Mouse (Mus musculus): Measurements from ENCODE around the gene Ece1. TPM values are rescaled to one million over a fixed set of nuclear protein-coding genes. Genes with fewer than 3 reads are reported as not detected.

Ece1 gene
- polyA plus RNA-seq, 1 experiment from 2014 or later: 77.4 TPM

- peaks cover 4% of the 10 kb centered on the region for H3K27me3 ChIP-seq (replicated peaks)
- no peaks in the 10 kb centered on the region for H3K36me3 ChIP-seq
- H3K9me3 ChIP-seq: no peaks in the 10 kb centered on the region
- peaks cover 23% of the 10 kb centered on the region for H3K4me1 ChIP-seq
- H3K4me3 ChIP-seq: no peak overlapping the region
- H3K27ac ChIP-seq (replicated peaks): no peak overlapping the region
- WGBS: 30% methylated on average over 7 of the region's 7 CpGs
- no peak for ATAC-seq (ENCODE audit: extremely low read depth, insufficient number of reproducible peaks, low FRiP score, low TSS enrichment)
- no peak overlapping the region for H3K4me2 ChIP-seq
- no peak overlapping the region for H3K9ac ChIP-seq
Measured at GRCm38 (mm10) chr4:137902873-137903272, 40.8 kb downstream of the Ece1 start.

- peaks cover 20% of the 10 kb centered on the region for H3K4me1 ChIP-seq
- H3K4me3 ChIP-seq: no peak overlapping the region
- H3K27ac ChIP-seq (replicated peaks): no peak overlapping the region
- 79% methylated on average over 13 of the region's 13 CpGs for WGBS
- no peak overlapping the region for H3K9ac ChIP-seq
- no peak overlapping the region for H3K4me2 ChIP-seq
- ATAC-seq (ENCODE audit: extremely low read depth, insufficient number of reproducible peaks, low FRiP score, low TSS enrichment): no peak
- 0 out of 2 replicates have a peak, but pooled peaks cover 3% of the 10 kb centered on the region for H3K27me3 ChIP-seq (replicated peaks)
- no peaks in the 10 kb centered on the region for H3K9me3 ChIP-seq
- no peaks in the 10 kb centered on the region for H3K36me3 ChIP-seq
Measured at GRCm38 (mm10) chr4:137904956-137905551, 43.0 kb downstream of the Ece1 start.

GRCm38 (mm10) chr4:137907979-137908378 is 45.9 kb downstream of the Ece1 start:
- Histone ChIP-seq H3K4me1 (peaks cover 32% of the 10 kb centered on the region), H3K9ac (peak overlapping the region; percentile 37; the same call in 1 of the 2 replicates), H3K36me3 (no peaks in the 10 kb centered on the region), H3K4me2 (no peak overlapping the region), H3K27me3 (replicated peaks) (0 out of 2 replicates have a peak, but pooled peaks cover 3% of the 10 kb centered on the region), H3K27ac (replicated peaks) (0 out of 2 replicates have a peak overlapping the region, but pooled peaks have one; percentile 20), H3K4me3 (no peak overlapping the region), H3K9me3 (no peaks in the 10 kb centered on the region)
- peak; percentile 18; the same call in 1 of the 2 replicates for ATAC-seq (ENCODE audit: extremely low read depth, insufficient number of reproducible peaks, low FRiP score, low TSS enrichment)
- 31% methylated on average over 13 of the region's 13 CpGs for WGBS

GRCm38 (mm10) chr4:137908489-137908888 is 46.5 kb downstream of the Ece1 start:
- H3K27ac ChIP-seq (replicated peaks): no peak overlapping the region
- H3K4me1 ChIP-seq: peaks cover 37% of the 10 kb centered on the region
- H3K4me2 ChIP-seq: no peak overlapping the region
- no peaks in the 10 kb centered on the region for H3K36me3 ChIP-seq
- H3K27me3 ChIP-seq (replicated peaks): 0 out of 2 replicates have a peak, but pooled peaks cover 3% of the 10 kb centered on the region
- no peak overlapping the region for H3K9ac ChIP-seq
- no peak for ATAC-seq (ENCODE audit: extremely low read depth, insufficient number of reproducible peaks, low FRiP score, low TSS enrichment)
- H3K4me3 ChIP-seq: no peak overlapping the region
- no peaks in the 10 kb centered on the region for H3K9me3 ChIP-seq
- WGBS: 73% methylated on average over 7 of the region's 7 CpGs

GRCm38 (mm10) chr4:137908915-137909314 is 46.9 kb downstream of the Ece1 start:
- no peaks in the 10 kb centered on the region for H3K9me3 ChIP-seq
- no peak overlapping the region for H3K27ac ChIP-seq (replicated peaks)
- H3K4me2 ChIP-seq: no peak overlapping the region
- 0 out of 2 replicates have a peak, but pooled peaks cover 3% of the 10 kb centered on the region for H3K27me3 ChIP-seq (replicated peaks)
- H3K4me3 ChIP-seq: no peak overlapping the region
- no peaks in the 10 kb centered on the region for H3K36me3 ChIP-seq
- H3K9ac ChIP-seq: no peak overlapping the region
- peaks cover 41% of the 10 kb centered on the region for H3K4me1 ChIP-seq
- ATAC-seq (ENCODE audit: extremely low read depth, insufficient number of reproducible peaks, low FRiP score, low TSS enrichment): no peak
- WGBS: 72% methylated on average over 4 of the region's 4 CpGs

GRCm38 (mm10) chr4:137909471-137909870 is 47.4 kb downstream of the Ece1 start:
- H3K4me1 ChIP-seq: peaks cover 47% of the 10 kb centered on the region
- H3K9me3 ChIP-seq: no peaks in the 10 kb centered on the region
- WGBS: 46% methylated on average over 4 of the region's 4 CpGs
- 0 out of 2 replicates have a peak, but pooled peaks cover 3% of the 10 kb centered on the region for H3K27me3 ChIP-seq (replicated peaks)
- no peak overlapping the region for H3K4me3 ChIP-seq
- H3K9ac ChIP-seq: no peak overlapping the region
- no peak for ATAC-seq (ENCODE audit: extremely low read depth, insufficient number of reproducible peaks, low FRiP score, low TSS enrichment)
- no peak overlapping the region for H3K27ac ChIP-seq (replicated peaks)
- H3K4me2 ChIP-seq: no peak overlapping the region
- H3K36me3 ChIP-seq: no peaks in the 10 kb centered on the region

- Histone ChIP-seq H3K27me3 (replicated peaks) (peaks cover 8% of the 10 kb centered on the region; the same call in 1 of the 2 replicates), H3K4me3 (no peak overlapping the region), H3K4me1 (peaks cover 48% of the 10 kb centered on the region), H3K27ac (replicated peaks) (no peak overlapping the region), H3K9ac (no peak overlapping the region), H3K4me2 (no peak overlapping the region), H3K36me3 (no peaks in the 10 kb centered on the region), H3K9me3 (no peaks in the 10 kb centered on the region)
- WGBS: 92% methylated on average over 5 of the region's 5 CpGs
- ATAC-seq (ENCODE audit: extremely low read depth, insufficient number of reproducible peaks, low FRiP score, low TSS enrichment): no peak
Measured at GRCm38 (mm10) chr4:137910382-137911009, 48.5 kb downstream of the Ece1 start.

- no peak overlapping the region for H3K9ac ChIP-seq
- peaks cover 54% of the 10 kb centered on the region for H3K4me1 ChIP-seq
- ATAC-seq (ENCODE audit: extremely low read depth, insufficient number of reproducible peaks, low FRiP score, low TSS enrichment): no peak
- H3K4me3 ChIP-seq: no peak overlapping the region
- H3K27ac ChIP-seq (replicated peaks): no peak overlapping the region
- peaks cover 8% of the 10 kb centered on the region; the same call in 1 of the 2 replicates for H3K27me3 ChIP-seq (replicated peaks)
- no peaks in the 10 kb centered on the region for H3K9me3 ChIP-seq
- no peaks in the 10 kb centered on the region for H3K36me3 ChIP-seq
- WGBS: 80% methylated on average over 8 of the region's 8 CpGs
- no peak overlapping the region for H3K4me2 ChIP-seq
Measured at GRCm38 (mm10) chr4:137911657-137912056, 49.6 kb downstream of the Ece1 start.

- WGBS: 56% methylated on average over 13 of the region's 13 CpGs
- ATAC-seq (ENCODE audit: extremely low read depth, insufficient number of reproducible peaks, low FRiP score, low TSS enrichment): no peak
- H3K4me1 ChIP-seq: peaks cover 60% of the 10 kb centered on the region
Measured at GRCm38 (mm10) chr4:137912768-137913305, 50.8 kb downstream of the Ece1 start.

GRCm38 (mm10) chr4:137913321-137914057 is 51.5 kb downstream of the Ece1 start:
- ATAC-seq (ENCODE audit: extremely low read depth, insufficient number of reproducible peaks, low FRiP score, low TSS enrichment): peak; percentile 42; the same call in 1 of the 2 replicates
- H3K27ac ChIP-seq (replicated peaks): peak overlapping the region; percentile 31
- WGBS: 1% methylated on average over 54 of the region's 54 CpGs
- peak overlapping the region; percentile 87 for H3K4me2 ChIP-seq
- peak overlapping the region; percentile 58 for H3K4me3 ChIP-seq
- H3K36me3 ChIP-seq: no peaks in the 10 kb centered on the region
- H3K4me1 ChIP-seq: peaks cover 60% of the 10 kb centered on the region
- H3K9me3 ChIP-seq: no peaks in the 10 kb centered on the region
- peaks cover 8% of the 10 kb centered on the region; the same call in 1 of the 2 replicates for H3K27me3 ChIP-seq (replicated peaks)
- peak overlapping the region; percentile 78 for H3K9ac ChIP-seq

More at GRCm38 (mm10) chr4:137912768-137913305, 50.8 kb downstream of the Ece1 start:
- H3K9me3 ChIP-seq: no peaks in the 10 kb centered on the region
- H3K4me3 ChIP-seq: peak overlapping the region; percentile 58
- no peaks in the 10 kb centered on the region for H3K36me3 ChIP-seq
- H3K27me3 ChIP-seq (replicated peaks): peaks cover 8% of the 10 kb centered on the region; the same call in 1 of the 2 replicates
- H3K9ac ChIP-seq: peak overlapping the region; percentile 78
- no peak overlapping the region; the same call in none of the 2 replicates for H3K27ac ChIP-seq (replicated peaks)
- peak overlapping the region; percentile 87 for H3K4me2 ChIP-seq

GRCm38 (mm10) chr4:137917591-137917990 is 55.6 kb downstream of the Ece1 start:
- no peak overlapping the region for H3K4me3 ChIP-seq
- no peaks in the 10 kb centered on the region for H3K9me3 ChIP-seq
- peaks cover 70% of the 10 kb centered on the region for H3K4me1 ChIP-seq
- peak overlapping the region; percentile 93 for H3K27ac ChIP-seq (replicated peaks)
- 56% methylated on average over 6 of the region's 6 CpGs for WGBS
- ATAC-seq (ENCODE audit: extremely low read depth, insufficient number of reproducible peaks, low FRiP score, low TSS enrichment): no peak
- peak overlapping the region; percentile 70 for H3K9ac ChIP-seq
- peaks cover 15% of the 10 kb centered on the region for H3K36me3 ChIP-seq
- peak overlapping the region; percentile 29; the same call in 1 of the 2 replicates for H3K4me2 ChIP-seq
- H3K27me3 ChIP-seq (replicated peaks): peaks cover 9% of the 10 kb centered on the region; the same call in 1 of the 2 replicates
